Mouse (Mus musculus): ENCODE results near the gene Calhm4. TPM values are rescaled to one million over a fixed set of nuclear protein-coding genes. Genes with fewer than 3 reads are reported as not detected.

Gene Calhm4
- polyA plus RNA-seq, 1 experiment, result 0.03 TPM

Other genes with a start within 250 kb of the Calhm4 start
- gene Sult3a1, start 186.6 kb downstream of the Calhm4 start, polyA plus RNA-seq (2012; rRNA removed), result not detected in 2 replicates
- 1.7 and 1.8 TPM in 2 replicates for gene Rsph4a, start 139.2 kb downstream of the Calhm4 start, polyA plus RNA-seq (2012; rRNA removed)
- gene Zup1, start 93.0 kb downstream of the Calhm4 start, polyA plus RNA-seq (2012; rRNA removed), result 13.2 and 16.1 TPM in 2 replicates
- gene Rwdd1, start 24.7 kb downstream of the Calhm4 start, polyA plus RNA-seq (2012; rRNA removed), result 66.1 and 68.9 TPM in 2 replicates
- 0.07 TPM in 1 of 2 replicates, not detected in the other for gene Trappc3l, start 6.7 kb downstream of the Calhm4 start, polyA plus RNA-seq (2012; rRNA removed)
- gene Calhm5, start 52.2 kb upstream of the Calhm4 start, polyA plus RNA-seq (2012; rRNA removed), result 7.3 and 7.7 TPM in 2 replicates
- 1.8 and 2.4 TPM in 2 replicates for gene Calhm6, start 83.7 kb upstream of the Calhm4 start, polyA plus RNA-seq (2012; rRNA removed)
- 15.9 and 17.6 TPM in 2 replicates for gene Dse, start 163.4 kb upstream of the Calhm4 start, polyA plus RNA-seq (2012; rRNA removed)
- 52.8 and 58.2 TPM in 2 replicates for gene Tspyl1, start 237.9 kb upstream of the Calhm4 start, polyA plus RNA-seq (2012; rRNA removed)